Mouse (Mus musculus) liver, postnatal 0 days (tissue): ENCODE data around the gene Cdk7. TPM values are rescaled to one million over a fixed set of nuclear protein-coding genes. Genes with fewer than 3 reads are reported as not detected.

Experiments used
- ATAC-seq: fragments of 200-750 bp; cut with Nextera tagmentation; 2 replicates; pipeline ENCODE4 v1.8.0; 2017; ENCODE audit warnings: mild to moderate bottlenecking, moderate library complexity
- DNase-seq: peaks from one replicate; pipeline ENCODE4 v3.0.0-alpha.2; 2016
- H3K27ac ChIP-seq: fragments of 300-500 bp; sonication (generic); 2 replicates; pipeline ENCODE4 v1.5.1; 2014; ENCODE audit warnings: antibody characterized with exemption, moderate library complexity, mild to moderate bottlenecking, low read depth
- H3K27me3 ChIP-seq: fragments of 300-500 bp; sonication (generic); 2 replicates; pipeline ENCODE4 v1.6.1; 2014; ENCODE audit warnings: low read length, control low read depth, mixed read lengths; ENCODE audit not compliant: insufficient read depth
- H3K36me3 ChIP-seq: fragments of 300-500 bp; sonication (generic); replicated peaks from 2 replicates; pipeline ENCODE4 v1.6.1; 2014; ENCODE audit warnings: mild to moderate bottlenecking, control low read depth, low read length, moderate library complexity, mixed read lengths; ENCODE audit not compliant: insufficient read depth
- H3K4me1 ChIP-seq: fragments of 300-500 bp; sonication (generic); 2 replicates; pipeline ENCODE4 v1.6.1; 2014; ENCODE audit warnings: antibody characterized with exemption, mild to moderate bottlenecking, control low read depth; ENCODE audit not compliant: insufficient read depth
- H3K4me2 ChIP-seq: fragments of 300-500 bp; sonication (generic); 2 replicates; pipeline ENCODE4 v1.6.1; 2014; ENCODE audit warnings: low read depth, mild to moderate bottlenecking, low read length, moderate library complexity, mixed read lengths
- H3K4me3 ChIP-seq: fragments of 300-500 bp; sonication (generic); 2 replicates; pipeline ENCODE4 v1.5.1; 2014; ENCODE audit warnings: low read depth, low read length
- H3K9ac ChIP-seq: fragments of 300-500 bp; sonication (generic); replicated peaks from 2 replicates; pipeline ENCODE4 v1.6.1; 2014; ENCODE audit warnings: mild to moderate bottlenecking, moderate library complexity
- H3K9me3 ChIP-seq: fragments of 300-500 bp; sonication (generic); 2 replicates; pipeline ENCODE4 v1.6.1; 2016; ENCODE audit warnings: mild to moderate bottlenecking, control low read depth, low read length, mixed read lengths
- CTCF ChIP-seq: sonication (generic); IDR thresholded peaks from 2 replicates; pipeline ENCODE4 v1.5.1; 2016; ENCODE audit warnings: antibody characterized with exemption, low read depth
- EP300 ChIP-seq: IDR thresholded peaks from 2 replicates; pipeline ENCODE4 v1.6.1; 2016; ENCODE audit warnings: antibody characterized with exemption, low read depth, mild to moderate bottlenecking
- WGBS: fragments of 180-500 bp; shearing (Covaris S2); extraction: QIAGEN DNeasy Blood & Tissue Kit; methylation state at CpG from one replicate; pipeline ENCODE4 v1.1.7; 2014; ENCODE audit not compliant: insufficient replicate concordance; 5-methylcytosine and 5-hydroxymethylcytosine counted together
- polyA plus RNA-seq: library from polyadenylated mRNA; unstranded; fragments of >200 nt; fragmentation: Nextera tagmentation; extraction: Ambion mirVana; gene quantifications from 2 replicates; pipeline ENCODE4 v1.2.1, GENCODE M21; 2015

Cdk7 gene
- polyA plus RNA-seq, 1 experiment from 2014 or later = 25.0 TPM

- Histone ChIP-seq H3K4me2 (no peak overlapping the region), H3K4me3 (no peak overlapping the region), H3K36me3 (peaks cover 51% of the 10 kb centered on the region), H3K27me3 (no peaks in the 10 kb centered on the region), H3K4me1 (no peaks in the 10 kb centered on the region), H3K9me3 (no peaks in the 10 kb centered on the region), H3K9ac (no peak overlapping the region), H3K27ac (no peak overlapping the region)
- 62% methylated on average over 6 of the region's 6 CpGs for WGBS
- DNase-seq = no peak
- TF ChIP-seq EP300 (no peak), CTCF (no peak)
- no peak for ATAC-seq
Observed at GRCm38 (mm10) chr13:100715467-100715866, 15.3 kb downstream of the Cdk7 start.

GRCm38 (mm10) chr13:100706206-100706605 lies 24.5 kb downstream of the Cdk7 start:
- Histone ChIP-seq H3K36me3 (peaks cover 73% of the 10 kb centered on the region), H3K4me3 (no peak overlapping the region), H3K9ac (no peak overlapping the region), H3K4me1 (no peaks in the 10 kb centered on the region), H3K4me2 (no peak overlapping the region), H3K9me3 (no peaks in the 10 kb centered on the region), H3K27me3 (no peaks in the 10 kb centered on the region), H3K27ac (no peak overlapping the region)
- TF ChIP-seq EP300 (no peak), CTCF (no peak)
- 96% methylated on average over 7 of the region's 7 CpGs for WGBS
- ATAC-seq (no peak), DNase-seq (no peak)

GRCm38 (mm10) chr13:100703468-100703867 lies 27.3 kb downstream of the Cdk7 start:
- DNase-seq (no peak), ATAC-seq (no peak)

GRCm38 (mm10) chr13:100698866-100699265 lies 31.9 kb downstream of the Cdk7 start:
- H3K9ac ChIP-seq = no peak overlapping the region

More at GRCm38 (mm10) chr13:100703468-100703867, 27.3 kb downstream of the Cdk7 start:
- Histone ChIP-seq H3K27me3 (no peaks in the 10 kb centered on the region), H3K9me3 (no peaks in the 10 kb centered on the region), H3K27ac (no peak overlapping the region), H3K4me3 (no peak overlapping the region), H3K9ac (no peak overlapping the region), H3K4me2 (no peak overlapping the region), H3K4me1 (no peaks in the 10 kb centered on the region), H3K36me3 (peaks cover 62% of the 10 kb centered on the region)
- TF ChIP-seq EP300 (no peak), CTCF (peak; percentile 36; the same call in 1 of the 2 replicates)
- WGBS = 92% methylated on average over 2 of the region's 2 CpGs

GRCm38 (mm10) chr13:100697541-100697940 lies 33.2 kb downstream of the Cdk7 start:
- no peak overlapping the region for H3K4me2 ChIP-seq
- H3K4me3 ChIP-seq = no peak overlapping the region
- H3K27me3 ChIP-seq = no peaks in the 10 kb centered on the region
- no peak overlapping the region for H3K27ac ChIP-seq
- ATAC-seq (no peak), DNase-seq (no peak)
- H3K9me3 ChIP-seq = no peaks in the 10 kb centered on the region
- TF ChIP-seq EP300 (no peak), CTCF (no peak)
- WGBS = 65% methylated on average over 3 of the region's 3 CpGs
- H3K9ac ChIP-seq = no peak overlapping the region
- no peaks in the 10 kb centered on the region for H3K4me1 ChIP-seq
- H3K36me3 ChIP-seq = peaks cover 41% of the 10 kb centered on the region

More at GRCm38 (mm10) chr13:100698866-100699265, 31.9 kb downstream of the Cdk7 start:
- H3K27me3 ChIP-seq = no peaks in the 10 kb centered on the region
- no peak for ATAC-seq
- no peak for DNase-seq
- H3K4me1 ChIP-seq = no peaks in the 10 kb centered on the region
- H3K27ac ChIP-seq = no peak overlapping the region
- H3K36me3 ChIP-seq = peaks cover 54% of the 10 kb centered on the region
- H3K4me3 ChIP-seq = no peak overlapping the region
- H3K4me2 ChIP-seq = no peak overlapping the region
- WGBS = 92% methylated on average over 10 of the region's 10 CpGs
- TF ChIP-seq CTCF = no peak
- no peak for TF ChIP-seq EP300
- no peaks in the 10 kb centered on the region for H3K9me3 ChIP-seq

GRCm38 (mm10) chr13:100687513-100687912 lies 43.2 kb downstream of the Cdk7 start:
- Histone ChIP-seq H3K4me2 (no peak overlapping the region), H3K4me1 (no peaks in the 10 kb centered on the region), H3K9me3 (no peaks in the 10 kb centered on the region), H3K27me3 (no peaks in the 10 kb centered on the region), H3K27ac (no peak overlapping the region), H3K36me3 (peaks cover 22% of the 10 kb centered on the region), H3K9ac (no peak overlapping the region), H3K4me3 (no peak overlapping the region)
- DNase-seq (no peak), ATAC-seq (no peak)
- TF ChIP-seq CTCF (peak; percentile 30; the same call in 1 of the 2 replicates), EP300 (no peak)
- WGBS = 67% methylated on average over 7 of the region's 7 CpGs

- no peak overlapping the region for H3K9ac ChIP-seq
- H3K9me3 ChIP-seq = no peaks in the 10 kb centered on the region
- no peak overlapping the region for H3K4me2 ChIP-seq
- TF ChIP-seq CTCF (peak; percentile 72), EP300 (no peak)
- ATAC-seq (no peak), DNase-seq (peak; percentile 38)
- no peaks in the 10 kb centered on the region for H3K27me3 ChIP-seq
- H3K27ac ChIP-seq = no peak overlapping the region
- peaks cover 16% of the 10 kb centered on the region for H3K36me3 ChIP-seq
- no peak overlapping the region for H3K4me3 ChIP-seq
- H3K4me1 ChIP-seq = no peaks in the 10 kb centered on the region
- 69% methylated on average over 2 of the region's 2 CpGs for WGBS
Observed at GRCm38 (mm10) chr13:100684355-100684754, 46.4 kb downstream of the Cdk7 start.
